Mouse (Mus musculus) forebrain, embryonic 15.5 days (tissue): ENCODE data around the gene Gm11273. TPM values are rescaled to one million over a fixed set of nuclear protein-coding genes. Genes with fewer than 3 reads are reported as not detected.
"Not testable (repeated sequence)": the region's sequence is repeated elsewhere in the genome, so short reads cannot be mapped to it uniquely, and the experiment has no call there.

Source experiments
- ATAC-seq: fragments of 200-750 bp; cut with Nextera tagmentation; replicated peaks from 2 replicates; pipeline ENCODE4 v1.8.0; 2017; ENCODE audit warnings: mild to moderate bottlenecking, moderate TSS enrichment, moderate library complexity
- H3K27ac ChIP-seq: fragments of 300-500 bp; sonication (generic); replicated peaks from 2 replicates; pipeline ENCODE4 v1.5.1; 2015; ENCODE audit warnings: mild to moderate bottlenecking, inconsistent platforms
- H3K27me3 ChIP-seq: fragments of 300-500 bp; sonication (generic); 2 replicates; pipeline ENCODE4 v1.6.1; 2015; ENCODE audit warnings: inconsistent platforms
- H3K36me3 ChIP-seq: fragments of 300-500 bp; sonication (generic); 2 replicates; pipeline ENCODE4 v1.6.1; 2015; ENCODE audit warnings: mild to moderate bottlenecking, inconsistent platforms
- H3K4me1 ChIP-seq: fragments of 300-500 bp; sonication (generic); 2 replicates; pipeline ENCODE4 v1.6.1; 2015; ENCODE audit warnings: inconsistent platforms
- H3K4me2 ChIP-seq: fragments of 300-500 bp; sonication (generic); replicated peaks from 2 replicates; pipeline ENCODE4 v1.6.1; 2015; ENCODE audit warnings: mild to moderate bottlenecking, inconsistent platforms
- H3K4me3 ChIP-seq: fragments of 300-500 bp; sonication (generic); 2 replicates; pipeline ENCODE4 v1.5.1; 2015; ENCODE audit warnings: mild to moderate bottlenecking, inconsistent platforms
- H3K9ac ChIP-seq: fragments of 300-500 bp; sonication (generic); replicated peaks from 2 replicates; pipeline ENCODE4 v1.6.1; 2015; ENCODE audit warnings: mild to moderate bottlenecking, inconsistent platforms
- H3K9me3 ChIP-seq: fragments of 300-500 bp; sonication (generic); 2 replicates; pipeline ENCODE4 v1.6.1; 2016; ENCODE audit warnings: inconsistent platforms
- WGBS: fragments of 180-500 bp; shearing (Covaris S2); methylation state at CpG from one replicate; pipeline ENCODE4 v1.1.7; 2015; ENCODE audit warnings: mixed read lengths; 5-methylcytosine and 5-hydroxymethylcytosine counted together
- polyA plus RNA-seq: library from polyadenylated mRNA; unstranded; fragments of >200 nt; fragmentation: Nextera tagmentation; extraction: Ambion mirVana; gene quantifications from 2 replicates; pipeline ENCODE4 v1.2.1, GENCODE M21; 2015

The Gm11273 gene
- 4.5 and 8.2 TPM in 2 replicates for polyA plus RNA-seq

DNA sequence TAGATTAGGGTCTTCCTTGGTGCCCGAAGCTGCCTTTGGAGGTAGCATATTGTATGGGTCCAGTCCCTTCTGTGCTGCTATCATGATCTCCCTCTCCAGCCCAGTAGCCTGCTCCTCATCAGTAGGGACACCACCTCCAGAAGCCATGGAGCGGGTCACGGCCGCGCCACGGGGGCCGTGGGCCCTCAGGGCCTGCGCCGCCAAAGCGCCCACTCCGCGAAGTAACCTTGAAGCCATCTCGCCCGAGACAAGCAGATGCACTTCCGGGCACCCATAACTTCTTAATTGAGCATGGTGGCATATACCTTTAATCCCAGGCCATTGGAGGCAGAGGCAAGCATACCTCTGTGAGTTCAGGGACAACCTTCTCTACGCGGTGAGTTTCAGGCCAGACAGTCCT, at the start of gene Gm11273:
TSS of gene Gm11273 (minus strand) at position 237 of the 400 bp plus-strand sequence.
- H3K27ac ChIP-seq, H3K4me1 ChIP-seq, ATAC-seq, H3K4me2 ChIP-seq, H3K36me3 ChIP-seq, H3K9me3 ChIP-seq, H3K4me3 ChIP-seq, H3K9ac ChIP-seq, H3K27me3 ChIP-seq: not testable (repeated sequence)
- WGBS: 97% methylated on average over 17 of the region's 17 CpGs

DNA sequence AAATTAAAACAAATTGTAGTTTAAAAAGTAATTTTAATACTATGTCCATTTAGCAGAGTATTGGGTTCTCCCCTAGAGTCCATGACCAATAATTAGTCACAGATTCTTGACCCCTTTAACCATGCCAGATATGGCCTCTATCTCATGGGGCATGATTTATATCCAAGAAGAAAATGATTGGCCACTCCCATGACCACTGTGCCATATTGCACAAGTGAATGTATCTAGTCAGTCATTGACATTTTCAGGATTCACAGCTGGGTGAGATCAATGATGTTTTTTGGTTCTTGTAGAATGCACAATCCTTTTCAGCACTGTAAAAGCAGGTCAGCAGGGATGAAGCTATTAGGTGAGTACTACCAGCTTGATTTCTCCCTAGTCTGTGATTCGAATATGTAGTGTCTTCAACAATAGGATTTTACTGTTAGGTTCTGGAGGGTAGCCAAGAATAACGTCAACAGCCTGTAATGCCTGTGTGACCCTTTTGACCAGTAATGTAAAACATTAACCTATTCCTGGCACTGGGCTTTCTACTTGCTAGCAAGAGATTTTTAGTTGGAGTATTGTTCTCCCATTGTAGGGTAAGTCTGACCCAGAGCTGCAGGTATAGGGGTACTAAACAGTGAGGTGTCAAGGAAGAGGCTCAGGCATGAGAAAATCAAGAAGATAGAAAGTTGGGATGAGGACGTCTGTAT, 49.3 kb upstream of the Gm11273 start:
- 48% methylated on average over 3 of the region's 3 CpGs for WGBS
- ATAC-seq: no peak
- Histone ChIP-seq H3K4me3 (no peak overlapping the region), H3K36me3 (no peaks in the 10 kb centered on the region), H3K9me3 (no peaks in the 10 kb centered on the region), H3K4me2 (no peak overlapping the region), H3K4me1 (no peaks in the 10 kb centered on the region), H3K27ac (no peak overlapping the region), H3K9ac (no peak overlapping the region), H3K27me3 (no peaks in the 10 kb centered on the region)

- Histone ChIP-seq H3K36me3 (no peaks in the 10 kb centered on the region), H3K9me3 (no peaks in the 10 kb centered on the region), H3K27me3 (no peaks in the 10 kb centered on the region), H3K4me1 (no peaks in the 10 kb centered on the region), H3K27ac (no peak overlapping the region), H3K4me2 (no peak overlapping the region), H3K9ac (no peak overlapping the region), H3K4me3 (no peak overlapping the region)
- ATAC-seq: no peak
- 90% methylated on average over 3 of the region's 3 CpGs for WGBS
Measured at GRCm38 (mm10) chr13:21549487-21549886, 48.3 kb upstream of the Gm11273 start.

DNA sequence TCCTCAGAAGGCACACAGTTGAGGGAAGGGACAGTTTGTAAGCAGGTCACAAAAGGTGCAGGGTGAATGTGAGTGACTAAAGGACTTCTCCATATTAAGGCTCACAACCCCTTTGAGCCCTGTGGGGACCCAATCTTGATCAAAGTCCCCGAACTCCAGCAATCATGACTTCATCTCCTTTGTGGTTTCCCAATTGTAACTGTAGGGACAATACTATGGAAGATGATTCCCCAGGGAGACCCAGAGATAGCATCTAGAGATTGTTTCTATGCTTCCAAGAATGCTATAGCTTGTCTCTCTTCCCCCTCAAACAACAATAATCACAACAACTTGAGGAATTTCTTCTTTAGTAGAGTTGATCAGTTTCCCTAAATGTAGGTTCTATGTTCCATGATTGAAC, 41.5 kb upstream of the Gm11273 start, which contains the start of gene Olfr1366:
TSS of gene Olfr1366 (minus strand) at position 101 of the 400 bp plus-strand sequence.
- Histone ChIP-seq H3K9me3 (no peaks in the 10 kb centered on the region), H3K4me2 (no peak within 1 kb of the TSS), H3K4me3 (no peak within 1 kb of the TSS), H3K36me3 (no peaks in the 10 kb centered on the region), H3K9ac (no peak within 1 kb of the TSS), H3K4me1 (no peaks in the 10 kb centered on the region), H3K27me3 (no peaks in the 10 kb centered on the region), H3K27ac (no peak within 1 kb of the TSS)
- ATAC-seq: no peak
- WGBS: 83% methylated on average over 1 of the region's 1 CpGs

- WGBS: under 1% methylated on average over 39 of the region's 39 CpGs
- peak within 1 kb of the TSS; percentile 88 for H3K27ac ChIP-seq
- H3K36me3 ChIP-seq: peaks cover 10% of the 10 kb centered on the region
- H3K4me2 ChIP-seq: peak within 1 kb of the TSS; percentile 77
- H3K27me3 ChIP-seq: no peaks in the 10 kb centered on the region
- peak; percentile 100 for ATAC-seq
- no peaks in the 10 kb centered on the region for H3K9me3 ChIP-seq
- peaks cover 8% of the 10 kb centered on the region for H3K4me1 ChIP-seq
- peak within 1 kb of the TSS; percentile 82 for H3K4me3 ChIP-seq
- H3K9ac ChIP-seq: peak within 1 kb of the TSS; percentile 92
Measured at GRCm38 (mm10) chr13:21530781-21531201, 29.6 kb upstream of the Gm11273 start, which contains the start of gene Zkscan8. TSS of gene Zkscan8 (minus strand) at chr13:21531120.

DNA sequence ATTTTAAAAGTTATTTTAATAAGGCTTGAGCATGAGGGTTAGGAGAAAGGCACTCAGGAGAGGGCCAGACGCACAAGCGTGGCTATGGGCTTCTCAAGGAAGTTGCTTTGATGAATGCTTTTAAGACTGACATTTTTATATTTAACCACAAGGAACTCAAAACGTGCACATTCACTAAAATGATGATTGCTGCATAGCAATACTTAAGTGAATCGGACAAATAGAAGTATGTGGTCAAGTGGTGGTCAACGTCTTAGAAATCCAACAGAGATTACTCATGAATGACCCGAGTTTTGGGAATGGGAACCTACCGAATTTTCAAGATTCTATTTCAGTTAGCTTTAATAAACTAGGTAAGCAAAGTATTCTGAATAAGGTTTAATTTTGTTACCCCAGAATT, 28.9 kb upstream of the Gm11273 start:
- Histone ChIP-seq H3K27me3 (no peaks in the 10 kb centered on the region), H3K9ac (peak overlapping the region; percentile 25; the same call in 1 of the 2 replicates), H3K4me3 (peak overlapping the region; percentile 82), H3K4me1 (peaks cover 8% of the 10 kb centered on the region), H3K9me3 (no peaks in the 10 kb centered on the region), H3K4me2 (peak overlapping the region; percentile 77), H3K27ac (no peak overlapping the region), H3K36me3 (peaks cover 14% of the 10 kb centered on the region)
- ATAC-seq: no peak
- 50% methylated on average over 7 of the region's 7 CpGs for WGBS

DNA sequence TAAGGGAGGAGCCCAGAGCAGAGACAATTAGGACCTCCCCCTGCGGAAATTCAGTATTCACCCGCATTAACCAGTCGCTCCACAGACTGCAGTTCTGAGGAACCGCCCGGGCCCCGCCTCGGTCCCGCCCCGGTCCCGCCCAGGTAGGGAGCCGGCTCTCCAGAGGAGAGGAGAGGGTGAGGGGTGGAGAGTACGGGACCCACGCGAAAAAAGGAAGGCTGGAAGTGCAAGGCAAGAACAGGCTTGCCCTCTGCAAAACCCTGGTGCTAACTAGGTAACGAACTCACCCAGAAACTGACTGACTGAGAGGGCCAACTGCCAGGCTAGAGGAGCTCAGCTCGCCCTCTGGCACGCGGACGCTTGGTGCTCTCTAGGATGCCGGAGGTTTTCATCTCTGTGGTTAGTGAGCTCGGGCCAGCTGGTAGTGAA, 5.0 kb upstream of the Gm11273 start:
- Histone ChIP-seq H3K4me3 (peak overlapping the region; percentile 60), H3K36me3 (no peaks in the 10 kb centered on the region), H3K9ac (peak overlapping the region; percentile 72), H3K27me3 (no peaks in the 10 kb centered on the region), H3K4me2 (peak overlapping the region; percentile 56), H3K9me3 (no peaks in the 10 kb centered on the region), H3K27ac (peak overlapping the region; percentile 80), H3K4me1 (peaks cover 7% of the 10 kb centered on the region; the same call in 1 of the 2 replicates)
- under 1% methylated on average over 21 of the region's 21 CpGs for WGBS
- peak; percentile 100 for ATAC-seq

DNA sequence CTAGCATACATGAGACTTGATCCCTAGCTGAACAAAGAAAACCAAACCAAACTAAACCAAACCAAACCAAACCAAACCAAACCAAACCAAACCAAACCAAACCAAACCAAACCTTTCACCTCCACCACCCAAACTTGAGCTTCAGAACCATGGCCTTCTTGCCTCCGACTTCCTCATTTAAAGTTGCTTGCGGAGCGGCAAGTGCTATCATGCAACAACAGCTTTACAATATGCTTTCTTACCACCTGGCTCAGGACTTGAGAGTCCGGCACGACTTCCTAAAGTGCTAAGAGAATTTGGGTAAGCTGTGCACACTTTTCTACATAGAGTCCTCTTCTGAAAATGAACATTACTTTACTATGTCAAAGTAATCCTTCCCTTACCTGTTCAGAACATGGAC, 1.1 kb upstream of the Gm11273 start:
- WGBS: 93% methylated on average over 5 of the region's 5 CpGs
- Histone ChIP-seq H3K36me3 (no peaks in the 10 kb centered on the region), H3K9ac (no peak overlapping the region), H3K4me3 (no peak overlapping the region), H3K4me1 (peaks cover 7% of the 10 kb centered on the region; the same call in 1 of the 2 replicates), H3K4me2 (no peak overlapping the region), H3K27me3 (no peaks in the 10 kb centered on the region), H3K27ac (no peak overlapping the region), H3K9me3 (no peaks in the 10 kb centered on the region)
- ATAC-seq: no peak

GRCm38 (mm10) chr13:21495080-21495479, 6.1 kb downstream of the Gm11273 start, which contains the start of gene AK157302:
TSS of gene AK157302 (plus strand) at chr13:21495223.
- Histone ChIP-seq H3K27ac (no peak within 1 kb of the TSS), H3K9ac (no peak within 1 kb of the TSS), H3K4me2 (no peak within 1 kb of the TSS), H3K9me3 (no peaks in the 10 kb centered on the region), H3K27me3 (no peaks in the 10 kb centered on the region), H3K4me1 (no peaks in the 10 kb centered on the region), H3K36me3 (no peaks in the 10 kb centered on the region), H3K4me3 (no peak within 1 kb of the TSS)
- 96% methylated on average over 21 of the region's 21 CpGs for WGBS
- ATAC-seq: no peak

DNA sequence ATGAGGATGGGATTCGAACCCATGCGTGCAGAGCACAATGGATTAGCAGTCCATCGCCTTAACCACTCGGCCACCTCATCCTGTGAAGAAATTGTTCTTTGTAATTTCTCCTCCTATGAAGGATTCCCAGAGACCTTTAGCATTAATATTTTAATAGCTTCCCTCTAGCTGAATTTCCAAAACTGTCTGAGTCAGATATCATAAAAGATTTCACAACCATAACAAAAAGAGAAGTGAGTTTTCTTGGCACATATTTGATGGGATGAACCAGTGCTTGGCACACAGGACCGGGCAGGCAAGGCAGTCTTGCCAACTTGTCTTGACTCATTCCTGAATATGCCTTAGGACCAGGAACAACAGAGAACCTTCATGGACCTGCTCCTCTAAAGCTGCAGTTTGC, 8.4 kb downstream of the Gm11273 start:
- Histone ChIP-seq H3K27me3 (no peaks in the 10 kb centered on the region), H3K9me3 (no peaks in the 10 kb centered on the region), H3K36me3 (no peaks in the 10 kb centered on the region), H3K4me1 (no peaks in the 10 kb centered on the region), H3K4me2 (no peak overlapping the region), H3K9ac (no peak overlapping the region), H3K27ac (no peak overlapping the region), H3K4me3 (no peak overlapping the region)
- WGBS: 91% methylated on average over 5 of the region's 5 CpGs
- ATAC-seq: no peak

GRCm38 (mm10) chr13:21486881-21487280, 14.3 kb downstream of the Gm11273 start:
- no peak overlapping the region for H3K4me3 ChIP-seq
- H3K9me3 ChIP-seq: no peaks in the 10 kb centered on the region
- no peak overlapping the region for H3K4me2 ChIP-seq
- no peak for ATAC-seq
- H3K27ac ChIP-seq: no peak overlapping the region
- H3K9ac ChIP-seq: no peak overlapping the region
- WGBS: 93% methylated on average over 1 of the region's 1 CpGs
- H3K36me3 ChIP-seq: peaks cover 25% of the 10 kb centered on the region
- no peaks in the 10 kb centered on the region for H3K4me1 ChIP-seq
- H3K27me3 ChIP-seq: no peaks in the 10 kb centered on the region

DNA sequence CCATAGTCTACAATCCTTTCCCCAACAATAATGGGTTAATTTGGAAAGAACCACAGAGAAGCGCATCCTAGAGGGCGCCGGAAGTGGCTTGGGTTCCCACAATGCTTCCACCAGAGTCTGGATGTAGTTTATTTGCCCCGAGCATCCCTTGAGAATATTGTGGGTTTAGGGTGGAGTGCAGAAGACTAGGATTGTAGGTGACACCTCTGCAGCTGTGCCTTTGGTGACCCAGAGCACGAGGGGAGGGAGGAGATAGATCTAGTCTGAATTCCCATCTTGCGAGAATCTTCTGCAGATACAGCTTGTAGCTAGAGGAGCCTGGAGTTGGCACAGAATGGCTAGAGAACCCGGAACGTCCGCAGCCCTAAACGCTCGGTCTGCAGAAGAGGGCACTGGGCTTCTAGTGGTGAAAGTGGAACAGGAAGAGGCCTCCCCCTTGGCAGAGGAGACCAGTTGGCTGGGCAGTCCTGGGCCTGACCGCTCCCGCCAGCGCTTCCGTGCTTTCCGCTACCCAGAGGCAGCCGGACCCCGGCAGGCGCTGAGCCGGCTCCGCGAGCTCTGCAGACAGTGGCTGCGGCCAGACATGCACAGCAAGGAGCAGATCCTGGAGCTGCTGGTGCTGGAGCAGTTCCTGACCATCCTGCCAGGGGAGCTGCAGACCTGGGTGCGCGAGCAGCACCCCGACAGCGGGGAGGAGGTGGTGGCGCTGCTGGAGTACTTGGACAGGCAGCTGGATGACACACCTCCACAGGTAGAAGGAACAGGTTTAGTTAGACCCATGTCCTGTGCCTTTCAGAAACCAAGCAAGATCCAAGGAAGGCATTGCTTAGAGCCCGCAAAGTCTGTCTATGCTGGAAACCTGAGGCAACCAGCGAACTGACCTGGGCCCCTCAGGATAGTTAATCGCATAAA, 22.2 kb downstream of the Gm11273 start, which contains the start of the genes Zkscan4 and Gm10065:
TSS of gene Zkscan4 (plus strand) at position 149 of the 912 bp plus-strand sequence.
TSS of gene Gm10065 (minus strand) at position 683 of the 912 bp plus-strand sequence.
- WGBS: 5% methylated on average over 30 of the region's 31 CpGs
- peak; percentile 88 for ATAC-seq

More for the DNA sequence above, 22.2 kb downstream of the Gm11273 start, which contains the start of the genes Zkscan4 and Gm10065:
- H3K4me1 ChIP-seq, H3K27me3 ChIP-seq, H3K36me3 ChIP-seq, H3K9me3 ChIP-seq: not testable (repeated sequence)
- Histone ChIP-seq H3K27ac (peak within 1 kb of the TSS; percentile 72), H3K4me3 (peak within 1 kb of the TSS; percentile 49), H3K4me2 (peak within 1 kb of the TSS; percentile 64), H3K9ac (peak within 1 kb of the TSS; percentile 63)
